Mouse (Mus musculus): ENCODE results near the gene Ppp4r3b. TPM values are rescaled to one million over a fixed set of nuclear protein-coding genes. Genes with fewer than 3 reads are reported as not detected.

The Ppp4r3b gene
- polyA plus RNA-seq, 1 experiment = 17.0 TPM

DNA sequence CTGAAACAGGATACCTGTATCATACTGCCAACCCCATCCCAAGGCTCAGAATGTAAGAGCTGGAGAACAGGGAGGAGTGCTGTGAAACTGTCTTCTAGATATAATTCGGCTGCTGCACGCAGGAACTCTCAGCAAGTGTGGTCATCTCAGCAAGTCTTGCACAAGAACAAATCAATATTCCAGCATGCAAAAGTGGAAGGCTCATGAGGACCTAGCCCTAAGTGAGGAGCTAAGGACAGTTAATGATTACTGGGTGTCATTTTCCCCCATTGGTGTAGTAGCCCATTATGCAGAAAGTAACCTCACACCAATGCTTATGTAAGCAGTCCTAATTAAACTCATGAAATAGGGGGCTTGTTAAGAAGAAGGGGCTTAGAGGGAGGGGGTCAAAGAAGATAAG is 56.3 kb downstream of the Ppp4r3b start:
- TF ChIP-seq POLR2A (IDR thresholded peaks at IDR 0.05; ENCODE audit: control insufficient read depth, extremely low read depth, insufficient read depth, low read length, poor library complexity) (no peak), CTCF (IDR thresholded peaks at IDR 0.05; ENCODE audit: borderline replicate concordance, control insufficient read depth, extremely low read depth, insufficient read depth, low read length, poor library complexity) (no peak)
- WGBS = 97% methylated on average over 2 of the region's 2 CpGs
- Histone ChIP-seq H3K36me3 (ENCODE audit: control insufficient read depth, insufficient read depth, low read length) (peaks cover 62% of the 10 kb centered on the region), H3K27me3 (ENCODE audit: control insufficient read depth, insufficient read depth, low read length) (no peaks in the 10 kb centered on the region), H3K4me1 (replicated peaks; ENCODE audit: control insufficient read depth, insufficient read depth, low read length) (no peaks in the 10 kb centered on the region), H3K4me3 (ENCODE audit: control insufficient read depth, insufficient read depth, low read length) (no peak overlapping the region), H3K27ac (ENCODE audit: control insufficient read depth, insufficient read depth, low read length) (no peak overlapping the region)
- no peak for DNase-seq

DNA sequence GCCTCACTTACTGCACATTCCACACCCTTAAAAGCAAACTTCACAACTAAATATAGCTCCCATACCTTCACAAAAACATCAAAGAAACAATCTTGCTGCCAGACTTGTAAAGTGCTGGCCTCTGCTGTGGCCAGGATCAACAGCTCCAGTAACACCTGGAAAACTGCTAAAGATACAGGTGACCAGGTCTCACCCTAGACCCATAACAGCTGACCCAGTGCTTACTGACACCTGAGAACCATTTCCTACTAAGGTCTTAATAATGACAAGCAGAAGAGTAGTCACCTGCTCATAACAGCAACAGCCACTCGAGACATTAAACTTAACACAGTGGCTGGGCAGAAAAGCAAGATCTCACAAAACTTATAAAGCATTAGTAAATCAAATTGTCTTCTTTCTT is 60.9 kb downstream of the Ppp4r3b start:
- H3K4me1 ChIP-seq (replicated peaks; ENCODE audit: control insufficient read depth, insufficient read depth, low read length) = no peaks in the 10 kb centered on the region
- no peak overlapping the region for H3K4me3 ChIP-seq (ENCODE audit: control insufficient read depth, insufficient read depth, low read length)
- H3K27ac ChIP-seq (ENCODE audit: control insufficient read depth, insufficient read depth, low read length) = no peak overlapping the region
- no peak for TF ChIP-seq CTCF (IDR thresholded peaks at IDR 0.05; ENCODE audit: borderline replicate concordance, control insufficient read depth, extremely low read depth, insufficient read depth, low read length, poor library complexity)
- TF ChIP-seq POLR2A (IDR thresholded peaks at IDR 0.05; ENCODE audit: control insufficient read depth, extremely low read depth, insufficient read depth, low read length, poor library complexity) = no peak
- 90% methylated on average over 1 of the region's 1 CpGs for WGBS
- H3K36me3 ChIP-seq (ENCODE audit: control insufficient read depth, insufficient read depth, low read length) = peaks cover 32% of the 10 kb centered on the region
- no peaks in the 10 kb centered on the region for H3K27me3 ChIP-seq (ENCODE audit: control insufficient read depth, insufficient read depth, low read length)
- no peak for DNase-seq

DNA sequence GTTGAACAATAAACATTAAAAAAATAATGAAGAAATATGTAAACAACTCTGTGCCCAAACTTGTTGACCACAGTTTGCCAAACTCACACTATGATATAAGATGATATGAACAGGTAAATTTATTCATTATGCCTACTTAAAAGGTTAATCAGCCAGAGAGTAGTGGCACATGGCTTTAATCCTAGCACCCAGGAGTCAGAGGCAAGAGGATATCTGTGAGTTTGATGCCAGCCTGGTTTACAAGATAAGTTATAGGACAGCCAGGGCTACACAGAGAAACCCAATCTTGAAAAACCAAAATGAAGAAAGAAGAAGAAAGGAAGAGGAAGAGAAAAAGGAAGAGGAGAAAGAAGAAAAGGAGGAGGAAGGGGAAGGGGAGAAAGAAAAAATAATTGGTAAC is 64.7 kb downstream of the Ppp4r3b start:
- TF ChIP-seq CTCF (IDR thresholded peaks at IDR 0.05; ENCODE audit: borderline replicate concordance, control insufficient read depth, extremely low read depth, insufficient read depth, low read length, poor library complexity) = no peak
- no peak for TF ChIP-seq POLR2A (IDR thresholded peaks at IDR 0.05; ENCODE audit: control insufficient read depth, extremely low read depth, insufficient read depth, low read length, poor library complexity)
- H3K36me3 ChIP-seq (ENCODE audit: control insufficient read depth, insufficient read depth, low read length) = 0 out of 2 replicates have a peak, but pooled peaks cover 12% of the 10 kb centered on the region

DNA sequence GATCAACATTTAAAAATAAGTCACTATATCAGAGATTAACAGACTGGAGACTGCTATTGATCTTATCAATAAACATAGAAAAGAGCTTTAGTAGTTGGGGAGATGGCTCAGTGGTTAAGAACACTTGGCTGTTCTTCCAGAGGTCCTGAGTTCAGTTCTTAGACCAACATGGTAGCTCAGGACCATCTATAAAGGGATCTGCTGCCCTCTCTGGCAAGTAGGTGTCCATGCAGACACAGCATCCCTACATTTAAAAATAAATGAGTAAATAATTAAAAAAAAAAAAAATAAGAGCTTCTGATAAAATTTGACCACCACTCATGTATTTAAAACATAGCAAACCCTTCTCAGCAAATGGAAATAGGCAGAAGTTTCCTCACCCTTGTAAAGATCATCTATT is 65.4 kb downstream of the Ppp4r3b start:
- Histone ChIP-seq H3K36me3 (ENCODE audit: control insufficient read depth, insufficient read depth, low read length) (0 out of 2 replicates have a peak, but pooled peaks cover 12% of the 10 kb centered on the region), H3K27me3 (ENCODE audit: control insufficient read depth, insufficient read depth, low read length) (no peaks in the 10 kb centered on the region), H3K4me3 (ENCODE audit: control insufficient read depth, insufficient read depth, low read length) (no peak overlapping the region), H3K4me1 (replicated peaks; ENCODE audit: control insufficient read depth, insufficient read depth, low read length) (no peaks in the 10 kb centered on the region), H3K27ac (ENCODE audit: control insufficient read depth, insufficient read depth, low read length) (no peak overlapping the region)
- no peak for DNase-seq
- TF ChIP-seq POLR2A (IDR thresholded peaks at IDR 0.05; ENCODE audit: control insufficient read depth, extremely low read depth, insufficient read depth, low read length, poor library complexity) (no peak), CTCF (IDR thresholded peaks at IDR 0.05; ENCODE audit: borderline replicate concordance, control insufficient read depth, extremely low read depth, insufficient read depth, low read length, poor library complexity) (no peak)

More for the DNA sequence above, 64.7 kb downstream of the Ppp4r3b start:
- no peak overlapping the region for H3K4me3 ChIP-seq (ENCODE audit: control insufficient read depth, insufficient read depth, low read length)
- DNase-seq = no peak
- H3K4me1 ChIP-seq (replicated peaks; ENCODE audit: control insufficient read depth, insufficient read depth, low read length) = no peaks in the 10 kb centered on the region
- H3K27me3 ChIP-seq (ENCODE audit: control insufficient read depth, insufficient read depth, low read length) = no peaks in the 10 kb centered on the region
- H3K27ac ChIP-seq (ENCODE audit: control insufficient read depth, insufficient read depth, low read length) = no peak overlapping the region

DNA sequence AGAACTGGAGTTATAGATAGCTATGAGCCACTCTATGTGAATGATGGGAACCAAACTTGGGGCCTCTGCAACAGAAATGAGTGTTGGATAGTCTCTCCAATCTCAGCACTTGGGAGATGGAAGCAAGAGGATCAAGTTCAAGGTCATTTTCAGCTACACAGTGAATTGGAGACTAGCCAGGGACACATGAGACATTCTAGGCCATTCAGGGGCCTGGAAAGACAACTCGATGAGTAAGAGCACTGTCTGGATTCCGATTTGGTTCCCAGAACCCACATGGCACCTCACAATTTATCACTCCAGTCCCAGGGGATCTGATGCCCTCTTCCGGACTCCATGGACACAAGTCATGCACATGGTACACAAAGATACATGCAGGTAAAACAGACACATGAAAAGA is 65.9 kb downstream of the Ppp4r3b start:
- no peak for DNase-seq
- Histone ChIP-seq H3K4me3 (ENCODE audit: control insufficient read depth, insufficient read depth, low read length) (no peak overlapping the region), H3K4me1 (replicated peaks; ENCODE audit: control insufficient read depth, insufficient read depth, low read length) (no peaks in the 10 kb centered on the region), H3K36me3 (ENCODE audit: control insufficient read depth, insufficient read depth, low read length) (0 out of 2 replicates have a peak, but pooled peaks cover 8% of the 10 kb centered on the region), H3K27me3 (ENCODE audit: control insufficient read depth, insufficient read depth, low read length) (no peaks in the 10 kb centered on the region), H3K27ac (ENCODE audit: control insufficient read depth, insufficient read depth, low read length) (no peak overlapping the region)
- 94% methylated on average over 3 of the region's 3 CpGs for WGBS
- no peak for TF ChIP-seq CTCF (IDR thresholded peaks at IDR 0.05; ENCODE audit: borderline replicate concordance, control insufficient read depth, extremely low read depth, insufficient read depth, low read length, poor library complexity)
- no peak for TF ChIP-seq POLR2A (IDR thresholded peaks at IDR 0.05; ENCODE audit: control insufficient read depth, extremely low read depth, insufficient read depth, low read length, poor library complexity)

DNA sequence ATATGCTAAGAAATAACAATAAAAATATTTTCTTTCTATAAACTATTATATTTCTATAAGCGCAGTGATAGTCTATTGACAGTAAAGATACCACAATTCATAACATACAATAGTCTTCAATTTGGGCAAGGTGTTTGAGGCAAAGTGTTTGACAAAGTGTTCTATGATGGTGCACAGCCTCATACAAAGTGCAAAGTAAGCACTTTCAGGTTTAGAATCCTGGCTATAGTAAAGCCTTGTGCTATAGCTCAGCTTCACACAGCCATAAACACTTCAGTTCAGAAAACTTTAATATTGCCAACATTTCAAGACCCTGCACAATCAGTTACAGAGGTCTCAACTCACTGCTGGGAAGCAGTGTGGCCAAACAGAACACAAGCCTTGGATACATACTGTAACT is 66.7 kb downstream of the Ppp4r3b start:
- no peak overlapping the region for H3K27ac ChIP-seq (ENCODE audit: control insufficient read depth, insufficient read depth, low read length)
- TF ChIP-seq POLR2A (IDR thresholded peaks at IDR 0.05; ENCODE audit: control insufficient read depth, extremely low read depth, insufficient read depth, low read length, poor library complexity) = no peak
- no peak for TF ChIP-seq CTCF (IDR thresholded peaks at IDR 0.05; ENCODE audit: borderline replicate concordance, control insufficient read depth, extremely low read depth, insufficient read depth, low read length, poor library complexity)
- WGBS = 98% methylated on average over 1 of the region's 1 CpGs
- H3K36me3 ChIP-seq (ENCODE audit: control insufficient read depth, insufficient read depth, low read length) = 0 out of 2 replicates have a peak, but pooled peaks cover 8% of the 10 kb centered on the region
- no peaks in the 10 kb centered on the region for H3K27me3 ChIP-seq (ENCODE audit: control insufficient read depth, insufficient read depth, low read length)
- no peaks in the 10 kb centered on the region for H3K4me1 ChIP-seq (replicated peaks; ENCODE audit: control insufficient read depth, insufficient read depth, low read length)
- DNase-seq = no peak
- no peak overlapping the region for H3K4me3 ChIP-seq (ENCODE audit: control insufficient read depth, insufficient read depth, low read length)

DNA sequence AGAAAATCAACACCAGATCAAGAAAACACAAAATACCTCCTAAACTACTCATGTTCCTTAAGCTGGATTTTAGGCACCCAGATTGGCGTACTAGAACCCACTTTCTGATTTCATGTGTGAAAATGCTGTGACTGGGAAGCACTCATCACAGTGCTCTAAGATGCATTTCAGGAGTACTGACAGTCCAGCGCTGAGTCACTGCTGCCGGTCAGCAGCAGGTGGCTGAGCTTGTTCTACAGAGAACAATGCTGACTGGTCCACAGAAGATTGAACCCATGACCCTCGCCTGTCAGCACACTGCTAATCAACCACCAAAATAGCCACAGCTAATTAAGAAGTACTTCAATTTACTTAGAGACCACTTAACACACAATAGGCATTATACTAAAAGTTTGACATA is 69.3 kb downstream of the Ppp4r3b start:
- Histone ChIP-seq H3K27me3 (ENCODE audit: control insufficient read depth, insufficient read depth, low read length) (no peaks in the 10 kb centered on the region), H3K36me3 (ENCODE audit: control insufficient read depth, insufficient read depth, low read length) (0 out of 2 replicates have a peak, but pooled peaks cover 5% of the 10 kb centered on the region), H3K4me1 (replicated peaks; ENCODE audit: control insufficient read depth, insufficient read depth, low read length) (peaks cover 4% of the 10 kb centered on the region), H3K4me3 (ENCODE audit: control insufficient read depth, insufficient read depth, low read length) (no peak overlapping the region), H3K27ac (ENCODE audit: control insufficient read depth, insufficient read depth, low read length) (no peak overlapping the region)
- WGBS = 95% methylated on average over 4 of the region's 4 CpGs
- DNase-seq = no peak
- TF ChIP-seq CTCF (IDR thresholded peaks at IDR 0.05; ENCODE audit: borderline replicate concordance, control insufficient read depth, extremely low read depth, insufficient read depth, low read length, poor library complexity) = no peak
- TF ChIP-seq POLR2A (IDR thresholded peaks at IDR 0.05; ENCODE audit: control insufficient read depth, extremely low read depth, insufficient read depth, low read length, poor library complexity) = no peak

Measured in thymus, adult 2 months (tissue).